Mouse (Mus musculus) C2C12 (cell line): ENCODE data around the gene Insl5.

Experiments used
- CEBPB ChIP-seq: IDR thresholded peaks from one replicate; pipeline ENCODE4 v1.6.1; 2011; ENCODE audit warnings: low read depth, mild to moderate bottlenecking, control low read depth, moderate library complexity
- CTCF ChIP-seq: IDR thresholded peaks from one replicate; pipeline ENCODE4 v1.5.1; 2011; ENCODE audit not compliant: control insufficient read depth, insufficient read depth, insufficient read length
- FOSL1 ChIP-seq: IDR thresholded peaks from one replicate; pipeline ENCODE4 v1.8.0; 2011; ENCODE audit warnings: mild to moderate bottlenecking, low read length; ENCODE audit not compliant: poor library complexity, insufficient read depth, severe bottlenecking
- MAX ChIP-seq: IDR thresholded peaks from one replicate; pipeline ENCODE4 v1.6.1; 2011; ENCODE audit warnings: mild to moderate bottlenecking, control low read depth
- MYOD1 ChIP-seq: IDR thresholded peaks from one replicate; pipeline ENCODE4 v1.6.1; 2011; ENCODE audit warnings: low read depth; ENCODE audit not compliant: control insufficient read depth, insufficient read length
- MYOG ChIP-seq: IDR thresholded peaks from one replicate; pipeline ENCODE4 v1.6.1; 2011; ENCODE audit not compliant: control insufficient read depth, insufficient read length; ENCODE audit errors: extremely low read depth
- USF1 ChIP-seq: IDR thresholded peaks from one replicate; pipeline ENCODE4 v1.6.1; 2011; ENCODE audit warnings: low read depth, mild to moderate bottlenecking, control low read depth, moderate library complexity

DNA sequence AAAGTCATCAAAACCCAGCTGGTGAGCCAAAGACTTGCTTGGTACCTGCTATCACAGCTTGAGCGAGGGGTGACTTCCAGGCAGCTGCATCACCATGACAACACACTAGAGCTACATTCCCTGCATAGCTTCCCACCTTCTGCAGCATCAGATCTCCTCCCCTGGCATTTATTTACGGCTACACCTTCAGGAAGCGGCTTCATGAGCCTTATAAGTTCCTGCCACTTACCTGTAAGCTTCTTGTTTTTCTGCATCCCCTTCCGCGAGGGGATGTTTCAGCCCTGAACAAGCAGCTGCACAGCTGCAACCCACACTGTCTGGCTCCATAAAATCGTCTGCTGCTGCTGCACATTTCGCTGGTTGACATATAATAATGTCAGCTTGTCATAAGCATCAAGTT, 14.8 kb downstream of the Insl5 start:
- TF ChIP-seq CTCF = no peak
- no peak for TF ChIP-seq MAX
- TF ChIP-seq FOSL1 = no peak
- TF ChIP-seq USF1 = no peak
- TF ChIP-seq MYOD1 = no peak
- no peak for TF ChIP-seq CEBPB
- no peak for TF ChIP-seq MYOG
